Mouse (Mus musculus): ENCODE results near the gene Cldn10.

DNA sequence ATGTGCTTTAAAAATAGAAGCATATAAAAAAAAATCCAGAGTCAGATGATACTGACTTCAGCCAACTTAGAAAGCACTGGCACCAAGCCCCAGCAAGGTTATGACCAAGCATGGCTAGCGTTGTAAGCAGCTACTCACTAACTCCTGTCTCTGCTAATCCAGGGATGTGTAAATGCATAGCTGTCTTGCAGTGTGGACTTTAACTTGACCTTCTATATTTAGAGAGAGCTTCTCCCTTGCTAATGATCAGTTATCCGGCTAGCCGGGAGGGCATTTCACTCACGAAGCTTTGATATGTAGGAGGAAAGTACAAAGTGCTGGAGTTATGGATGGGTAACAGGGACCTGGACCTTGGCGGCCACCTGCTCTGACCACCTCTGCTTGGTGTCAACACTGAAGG, 19.9 kb downstream of the Cldn10 start:
- TF ChIP-seq CTCF (IDR thresholded peaks at IDR 0.05) (no peak), POLR2A (IDR thresholded peaks at IDR 0.05; ENCODE audit: insufficient read depth, low read depth, low read length) (no peak)

All from heart, adult 2 months (tissue).